Mouse (Mus musculus) kidney, postnatal 10 days (tissue): Measurements from ENCODE around the gene Lgmn.

Experiments used
- DNase-seq: peaks from one replicate; pipeline ENCODE4 v3.0.0; 2021; ENCODE audit warnings: mixed read lengths

Gene Lgmn

DNA sequence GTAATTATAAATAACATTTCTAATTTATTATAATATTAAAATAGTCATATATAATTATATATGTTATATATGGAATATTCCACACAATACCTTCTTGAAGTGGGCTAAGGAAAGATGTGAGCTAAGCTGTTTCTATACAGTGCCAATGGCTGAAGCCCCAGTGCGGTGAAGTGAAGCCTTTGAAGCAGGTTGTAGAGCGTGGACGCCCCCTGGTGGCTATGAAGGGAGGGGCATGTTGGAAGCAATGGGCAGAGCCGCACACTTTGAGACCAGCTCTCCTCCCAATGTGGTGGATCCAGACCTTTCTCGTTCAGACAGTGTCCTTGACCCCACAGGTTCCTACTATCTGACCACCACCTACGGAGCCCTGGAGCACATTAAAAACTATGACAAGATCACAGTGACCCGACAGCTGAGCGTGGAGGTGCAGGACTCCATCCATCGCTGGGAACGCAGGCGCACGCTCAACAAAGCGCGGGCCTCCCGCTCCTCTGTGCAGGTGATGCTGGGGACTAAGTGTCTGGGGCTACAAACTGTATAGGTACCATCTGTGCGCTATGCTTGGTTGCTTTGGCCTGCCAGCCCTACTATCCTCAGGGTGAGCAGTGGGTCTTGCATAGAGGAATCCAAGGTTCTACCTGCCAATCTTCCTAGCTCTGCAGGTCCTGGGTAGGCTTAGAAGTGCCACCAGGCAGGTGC lies 52.2 kb downstream of the Lgmn start:
- DNase-seq, result peak; percentile 89

DNA sequence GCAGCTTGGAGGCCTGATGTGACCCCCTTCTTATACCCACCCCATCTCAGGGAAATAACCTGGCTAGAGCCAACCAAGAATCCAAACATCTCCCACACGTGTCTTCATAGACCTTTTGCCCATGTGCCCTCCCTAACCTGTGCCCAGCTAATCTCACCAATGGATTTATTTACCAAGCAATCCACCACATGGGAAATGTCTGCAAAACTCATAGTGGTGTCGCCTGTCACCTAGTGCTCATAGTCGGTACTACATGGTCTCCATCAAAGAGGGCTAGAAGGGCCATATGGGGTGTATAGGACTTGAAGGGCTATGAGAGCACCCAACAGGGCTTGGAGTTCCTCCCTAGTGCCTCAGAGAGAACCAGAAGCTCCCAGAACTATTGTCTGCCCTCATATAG lies 54.8 kb downstream of the Lgmn start:
- peak; percentile 61 for DNase-seq

- no peak for DNase-seq
These were observed 56.3 kb downstream of the Lgmn start for GRCm38 (mm10) chr12:102383288-102383687.

GRCm38 (mm10) chr12:102382180-102382579 lies 57.4 kb downstream of the Lgmn start:
- no peak for DNase-seq

GRCm38 (mm10) chr12:102372322-102372721 lies 67.3 kb downstream of the Lgmn start:
- DNase-seq, result no peak

DNA sequence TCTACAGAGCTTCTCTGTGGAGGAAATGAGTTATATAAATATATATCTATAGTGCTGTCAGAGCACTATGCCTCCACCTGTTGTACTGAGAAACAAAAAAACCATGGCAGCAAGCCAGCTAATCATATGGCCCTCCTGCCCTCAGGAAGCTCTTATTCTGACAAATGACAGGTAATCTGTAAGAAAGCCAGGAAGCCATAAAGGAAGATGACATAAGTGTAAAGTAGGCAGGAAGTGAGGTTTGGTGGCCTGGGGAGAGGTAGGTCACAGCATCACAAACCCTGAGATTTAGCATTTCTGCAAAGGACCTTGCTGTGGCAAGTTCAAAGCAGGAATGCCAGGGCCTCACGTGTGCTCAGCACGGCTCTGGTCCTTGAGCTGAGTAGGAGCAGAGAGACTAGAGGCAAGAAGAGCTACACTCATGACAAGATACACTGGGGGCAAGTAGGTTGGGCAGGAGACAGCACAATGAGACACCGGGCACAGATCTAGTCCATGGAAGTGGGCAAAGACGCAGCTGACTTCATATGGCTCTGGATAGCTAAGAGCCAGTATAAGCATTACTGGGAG lies 68.6 kb downstream of the Lgmn start:
- no peak for DNase-seq

- DNase-seq, result peak; percentile 42
These were observed 70.0 kb downstream of the Lgmn start for GRCm38 (mm10) chr12:102369488-102370235.

DNA sequence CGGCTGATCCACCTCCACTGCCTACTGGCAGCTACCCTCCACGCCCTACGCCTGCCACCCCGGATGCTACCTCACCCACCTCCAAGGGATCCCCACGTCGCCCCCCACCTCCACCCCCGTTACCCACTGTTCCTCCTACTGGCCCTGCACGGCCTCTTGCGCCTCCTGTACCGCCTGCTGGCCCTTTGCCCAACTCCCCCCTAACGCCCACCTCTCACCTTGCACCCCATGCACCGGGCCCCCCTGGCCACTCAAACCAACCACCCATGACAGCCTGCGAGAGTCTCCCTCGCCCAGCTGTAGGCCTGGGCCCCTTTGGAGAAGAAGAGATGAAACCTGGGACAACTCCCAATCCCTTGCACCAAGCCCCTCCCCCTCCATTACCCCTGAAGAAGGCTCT lies 71.1 kb downstream of the Lgmn start:
- no peak for DNase-seq

GRCm38 (mm10) chr12:102368066-102368465 lies 71.5 kb downstream of the Lgmn start:
- no peak for DNase-seq

DNA sequence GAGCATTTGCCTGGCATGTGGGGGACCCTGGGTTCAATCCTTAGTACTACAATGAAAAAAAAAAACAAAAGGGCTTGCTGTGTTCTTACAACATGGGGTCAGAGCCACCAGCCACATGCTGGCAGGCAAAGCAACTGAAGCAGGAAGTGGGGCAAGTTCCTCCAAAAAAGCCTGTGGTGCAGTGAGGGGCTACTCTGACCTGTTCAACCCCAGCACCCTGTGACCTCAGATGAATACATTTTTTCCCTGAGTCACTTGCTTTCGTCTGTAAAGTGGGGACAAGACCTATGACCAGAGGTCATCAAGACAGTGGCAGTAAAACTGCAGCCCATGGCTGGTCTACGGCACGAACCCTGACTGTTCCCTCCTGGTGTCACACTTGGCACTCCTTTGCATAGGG lies 72.5 kb downstream of the Lgmn start:
- no peak for DNase-seq

DNA sequence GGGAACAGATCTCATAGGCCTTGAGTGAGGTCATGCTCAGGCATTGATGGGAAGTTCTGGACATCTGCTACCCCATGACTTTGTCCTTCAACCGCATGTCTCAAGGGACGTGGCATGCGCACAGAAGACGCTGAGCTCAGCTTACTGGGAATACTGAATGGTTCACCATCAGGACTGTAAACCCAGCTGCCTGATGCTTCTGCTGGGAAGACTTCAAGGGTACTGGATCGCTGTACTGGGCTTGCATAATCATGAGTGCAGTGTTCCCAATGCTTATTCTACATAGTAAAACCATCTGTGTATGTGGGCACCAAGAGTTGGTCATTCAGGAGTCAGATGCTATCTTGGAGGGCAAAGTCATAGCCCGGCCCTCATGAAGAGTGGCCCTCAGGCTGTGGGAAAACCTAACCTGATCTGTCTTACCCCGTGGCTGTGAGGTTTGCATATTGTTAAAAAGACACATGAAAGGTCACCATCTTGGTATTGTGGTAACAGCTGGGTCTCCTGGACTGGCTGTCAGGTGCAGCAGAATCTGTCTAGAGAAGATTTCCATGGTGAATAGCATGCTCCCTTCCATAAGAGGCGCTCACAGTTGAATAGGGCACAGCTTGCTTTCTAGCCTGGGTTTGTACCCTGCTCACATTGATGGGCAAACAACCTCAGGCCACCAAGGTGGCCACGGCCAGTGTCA lies 73.3 kb downstream of the Lgmn start:
- no peak for DNase-seq

GRCm38 (mm10) chr12:102365016-102365415 lies 74.6 kb downstream of the Lgmn start:
- DNase-seq, result no peak

DNA sequence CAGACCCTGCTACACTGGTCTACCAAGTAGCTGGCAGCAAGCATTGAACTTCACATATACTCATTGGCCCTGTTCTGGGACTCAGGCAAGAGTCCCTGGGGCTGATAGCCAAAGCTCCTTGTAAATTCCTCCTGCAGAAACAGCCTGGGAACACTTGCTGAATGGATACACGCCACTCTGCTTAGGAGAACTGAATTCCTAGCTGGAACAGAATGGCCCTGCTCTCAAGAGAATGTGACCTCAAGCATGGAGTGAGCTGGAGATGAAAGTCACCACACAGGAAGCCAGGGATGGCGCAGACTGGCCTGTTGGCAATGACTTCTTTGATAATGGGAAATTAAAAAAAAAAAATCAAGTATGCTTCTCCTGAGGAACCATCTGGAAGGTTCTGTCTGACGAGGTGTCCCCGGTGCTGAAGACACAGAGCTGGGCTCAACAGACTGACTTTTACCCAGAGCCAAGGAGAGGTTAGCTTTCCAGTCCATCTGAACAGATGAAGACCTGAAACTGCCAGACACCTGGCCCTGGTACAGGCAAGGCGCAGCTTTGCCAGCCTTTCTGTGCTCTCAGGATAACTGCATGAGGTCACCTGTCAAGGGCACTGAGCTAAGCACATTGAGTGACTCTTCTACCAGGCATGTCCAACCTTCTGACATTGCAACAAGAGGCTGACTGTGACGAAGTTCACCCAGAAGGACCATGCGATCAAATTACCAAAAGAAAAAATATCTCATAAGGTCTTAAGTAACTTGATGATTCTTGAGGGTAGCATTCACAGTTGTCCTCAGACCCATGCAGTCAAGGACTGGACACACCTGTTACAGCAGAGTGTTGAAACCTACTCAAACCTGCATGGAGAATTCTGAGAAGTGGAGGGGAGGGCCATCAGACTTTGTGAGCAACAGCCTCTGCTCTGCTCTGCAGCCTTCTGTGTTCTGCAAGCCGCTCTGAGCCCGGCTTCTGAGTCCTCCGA lies 78.1 kb downstream of the Lgmn start:
- no peak for DNase-seq

DNA sequence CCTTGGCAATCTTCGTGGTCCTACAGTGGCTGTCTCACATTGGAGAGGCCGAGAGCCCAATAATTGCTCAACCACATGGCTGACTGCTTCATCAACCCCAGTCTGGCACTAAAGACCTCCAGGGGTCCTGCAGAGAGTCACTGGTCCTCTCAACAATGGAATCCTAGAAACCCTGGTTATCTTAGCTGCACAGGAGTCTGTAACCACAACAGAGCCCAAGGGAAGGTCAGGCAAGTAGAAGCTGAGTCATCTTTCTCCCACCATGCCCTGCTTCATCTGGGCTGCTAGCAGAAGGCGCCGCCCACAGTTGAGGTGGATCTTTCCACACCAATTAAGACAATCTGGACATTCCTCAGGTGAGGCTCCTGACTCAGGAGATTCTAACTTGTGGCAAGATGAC lies 80.2 kb downstream of the Lgmn start:
- DNase-seq, result no peak

- no peak for DNase-seq
These were observed 82.8 kb downstream of the Lgmn start for GRCm38 (mm10) chr12:102356781-102357180.

DNA sequence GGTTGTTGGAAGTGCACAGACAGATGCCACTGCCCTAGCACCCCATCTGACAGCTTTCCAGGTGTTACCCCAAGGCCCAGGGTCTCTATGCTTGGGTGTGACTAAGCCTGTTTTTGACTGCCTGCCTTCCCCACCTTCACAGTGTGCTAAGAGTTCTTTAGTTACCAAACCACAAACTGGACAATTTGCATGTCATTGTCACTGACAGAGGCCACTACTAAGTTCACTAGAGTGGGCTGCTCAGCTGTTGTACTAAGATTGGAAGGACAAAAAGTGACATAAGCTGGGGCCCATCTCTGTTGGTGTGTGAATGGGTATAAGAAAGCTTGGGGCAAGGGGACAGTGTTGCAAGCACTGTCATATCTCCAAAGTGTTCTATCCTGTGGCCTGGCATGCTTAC lies 83.8 kb downstream of the Lgmn start:
- DNase-seq, result no peak

GRCm38 (mm10) chr12:102354126-102354984 lies 85.3 kb downstream of the Lgmn start:
- DNase-seq, result no peak

GRCm38 (mm10) chr12:102350997-102351396 lies 88.6 kb downstream of the Lgmn start:
- DNase-seq, result no peak

- no peak for DNase-seq
These were observed 91.2 kb downstream of the Lgmn start for GRCm38 (mm10) chr12:102348447-102348846.

DNA sequence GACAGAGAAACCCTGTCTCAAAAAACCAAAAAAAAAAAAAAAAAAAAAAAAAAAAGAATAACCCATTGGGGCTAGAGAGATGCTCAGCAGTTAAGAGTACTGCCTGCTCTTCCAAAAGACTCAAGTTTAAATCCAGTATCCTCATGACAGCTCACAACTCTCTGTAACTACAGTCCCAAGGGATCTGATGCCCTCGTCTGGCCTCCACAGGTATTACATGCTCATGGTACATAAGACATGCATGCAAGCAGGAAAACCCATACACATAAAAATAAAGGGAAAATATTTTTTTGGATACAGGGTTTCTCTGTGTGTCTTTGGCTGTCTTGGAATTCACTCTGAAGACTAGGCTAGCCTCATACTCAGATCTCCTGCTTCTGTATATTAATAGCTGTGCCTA lies 93.1 kb downstream of the Lgmn start:
- DNase-seq, result peak; percentile 79
